Mouse (Mus musculus) CD4-positive, CD25-positive, alpha-beta regulatory T cell, adult 4 months (primary cell): ENCODE data around the gene Arl5c. TPM values are rescaled to one million over a fixed set of nuclear protein-coding genes. Genes with fewer than 3 reads are reported as not detected.

Source experiments
- ATAC-seq: one replicate; pipeline ENCODE4 v1.8.0; 2017
- polyA plus RNA-seq, 2 experiments: library from polyadenylated mRNA; unstranded; fragments of 100-300 nt; shearing (Covaris generic); gene quantifications; one replicate each; pipeline ENCODE4 v1.2.1; 2017

The Arl5c gene
- polyA plus RNA-seq = 100 to 1,000 TPM in 1 of 2 experiments, 10 to 100 TPM in 1; 89.8 to 124 TPM

GRCm38 (mm10) chr11:97995564-97996288 is at the start of gene Arl5c:
Gene Arl5c, minus strand, starts transcription at chr11:97996181.
- ATAC-seq = peak; percentile 33

GRCm38 (mm10) chr11:98045596-98045995 is 49.6 kb upstream of the Arl5c start:
- ATAC-seq = no peak

GRCm38 (mm10) chr11:98044074-98044473 is 48.1 kb upstream of the Arl5c start:
- ATAC-seq = no peak

- ATAC-seq = no peak
Observed at GRCm38 (mm10) chr11:98042741-98043140, 46.8 kb upstream of the Arl5c start.

GRCm38 (mm10) chr11:98040975-98041374 is 45.0 kb upstream of the Arl5c start:
- no peak for ATAC-seq

- ATAC-seq = no peak
Observed at GRCm38 (mm10) chr11:98037871-98038270, 41.9 kb upstream of the Arl5c start.

- no peak for ATAC-seq
Observed at GRCm38 (mm10) chr11:98035977-98036377, 40.0 kb upstream of the Arl5c start.

- no peak for ATAC-seq
Observed at GRCm38 (mm10) chr11:98034840-98035239, 38.9 kb upstream of the Arl5c start.

- no peak for ATAC-seq
Observed at GRCm38 (mm10) chr11:98034061-98034460, 38.1 kb upstream of the Arl5c start.

- peak; percentile 48 for ATAC-seq
Observed at GRCm38 (mm10) chr11:98031443-98031770, 35.4 kb upstream of the Arl5c start.

- ATAC-seq = no peak
Observed at GRCm38 (mm10) chr11:98030701-98031442, 34.9 kb upstream of the Arl5c start.

GRCm38 (mm10) chr11:98027785-98028184 is 31.8 kb upstream of the Arl5c start:
- no peak for ATAC-seq

GRCm38 (mm10) chr11:98027297-98027688 is 31.3 kb upstream of the Arl5c start:
- ATAC-seq = peak; percentile 16

GRCm38 (mm10) chr11:98026570-98027296 is 30.8 kb upstream of the Arl5c start, which contains the start of gene Rpl19:
Gene Rpl19, plus strand, starts transcription at chr11:98026710.
- peak; percentile 76 for ATAC-seq

GRCm38 (mm10) chr11:98026248-98026569 is 30.2 kb upstream of the Arl5c start:
- peak; percentile 24 for ATAC-seq

GRCm38 (mm10) chr11:98024516-98024915 is 28.5 kb upstream of the Arl5c start:
- ATAC-seq = no peak

- no peak for ATAC-seq
Observed at GRCm38 (mm10) chr11:98022555-98023371, 26.8 kb upstream of the Arl5c start, which contains the start of gene Cacnb1. Gene Cacnb1, minus strand, starts transcription at chr11:98023034.

- ATAC-seq = no peak
Observed at GRCm38 (mm10) chr11:98022253-98022554, 26.2 kb upstream of the Arl5c start.

GRCm38 (mm10) chr11:98021565-98022252 is 25.7 kb upstream of the Arl5c start:
- ATAC-seq = no peak

GRCm38 (mm10) chr11:98021118-98021517 is 25.1 kb upstream of the Arl5c start:
- ATAC-seq = no peak

GRCm38 (mm10) chr11:98020710-98021109 is 24.7 kb upstream of the Arl5c start:
- no peak for ATAC-seq
